Mouse (Mus musculus) bone marrow macrophage, adult 2 months (primary cell): ENCODE measurements at regions not wholly inside any gene's neighbourhood (a gene's known extent, or its start where the extent isn't known, plus 50 kb on each side); places are given as distances from the start of the nearest gene placed in this dataset.

Source experiments
- H3K27ac ChIP-seq: 2 replicates; pipeline ENCODE4 v1.5.1; 2012; ENCODE audit warnings: low read depth, low read length; ENCODE audit not compliant: insufficient read depth
- H3K4me1 ChIP-seq: 2 replicates; pipeline ENCODE4 v1.6.1; 2012; ENCODE audit warnings: low read length; ENCODE audit not compliant: control insufficient read depth, insufficient read depth
- H3K4me3 ChIP-seq: 2 replicates; pipeline ENCODE4 v1.5.1; 2012; ENCODE audit warnings: mild to moderate bottlenecking, low read length, moderate library complexity; ENCODE audit not compliant: insufficient read depth
- CTCF ChIP-seq: IDR thresholded peaks from 2 replicates; pipeline ENCODE4 v1.5.1; 2012; ENCODE audit warnings: low read depth, mild to moderate bottlenecking, low read length, moderate library complexity
- POLR2A ChIP-seq: IDR thresholded peaks from 2 replicates; pipeline ENCODE4 v1.6.1; 2012; ENCODE audit warnings: mild to moderate bottlenecking, low read depth, low read length, borderline replicate concordance

DNA sequence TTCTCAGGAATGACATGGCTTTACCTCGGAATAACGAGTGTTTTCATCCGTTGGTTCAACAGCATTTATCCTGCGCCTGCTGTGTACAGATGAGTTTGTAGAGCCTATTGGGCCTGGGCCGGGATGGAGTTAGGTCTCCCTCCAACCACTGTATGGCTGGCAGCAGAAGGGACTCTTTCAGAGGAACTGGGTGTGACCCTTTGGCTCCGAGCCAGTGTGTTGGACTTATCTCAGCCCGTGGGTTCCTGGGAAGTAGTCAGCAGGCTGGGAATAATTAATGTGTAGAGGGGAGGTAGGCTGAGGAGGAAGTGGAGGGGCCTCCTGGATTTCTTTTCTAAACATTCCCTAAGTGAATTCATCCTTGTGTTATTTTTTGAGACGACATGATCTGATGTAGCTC lies 157.7 kb upstream of the Ubr2 start:
- Histone ChIP-seq H3K27ac (no peak overlapping the region), H3K4me3 (no peak overlapping the region), H3K4me1 (peaks cover 5% of the 10 kb centered on the region)
- TF ChIP-seq POLR2A (no peak), CTCF (no peak)

DNA sequence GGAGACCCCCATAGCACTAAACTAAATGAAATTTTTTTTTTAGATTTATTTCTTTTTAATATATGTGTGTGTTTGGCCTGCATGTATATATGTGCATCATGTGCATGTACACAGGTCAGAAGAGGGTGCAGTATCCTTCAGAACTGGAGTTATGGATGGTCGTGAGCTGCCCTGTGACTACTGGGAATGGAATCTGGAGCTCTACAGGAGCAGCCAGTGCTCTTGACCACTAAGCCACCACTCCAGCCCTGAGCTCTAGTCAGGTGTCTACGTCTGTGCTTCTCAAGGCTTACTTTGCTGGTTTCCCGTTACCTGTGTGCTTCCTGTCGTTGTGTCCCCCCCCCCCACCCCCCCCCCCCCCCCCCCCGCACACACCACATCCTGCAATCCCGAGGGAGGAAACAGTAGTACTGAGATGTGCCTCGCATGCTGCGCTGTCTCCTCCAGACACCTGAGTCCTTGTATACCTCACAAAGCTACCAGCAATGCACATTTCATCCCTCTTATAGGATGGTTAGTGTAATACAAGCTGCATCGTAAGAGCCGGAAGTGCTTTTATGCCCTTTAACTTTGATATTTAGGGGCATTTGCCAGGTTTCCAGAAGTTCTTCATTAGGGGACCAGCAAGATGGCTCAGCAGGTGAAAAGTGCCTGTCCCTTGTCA lies 153.5 kb upstream of the Ubr2 start:
- Histone ChIP-seq H3K4me3 (no peak overlapping the region), H3K4me1 (peaks cover 9% of the 10 kb centered on the region), H3K27ac (no peak overlapping the region)
- TF ChIP-seq POLR2A: no peak
- no peak for TF ChIP-seq CTCF

DNA sequence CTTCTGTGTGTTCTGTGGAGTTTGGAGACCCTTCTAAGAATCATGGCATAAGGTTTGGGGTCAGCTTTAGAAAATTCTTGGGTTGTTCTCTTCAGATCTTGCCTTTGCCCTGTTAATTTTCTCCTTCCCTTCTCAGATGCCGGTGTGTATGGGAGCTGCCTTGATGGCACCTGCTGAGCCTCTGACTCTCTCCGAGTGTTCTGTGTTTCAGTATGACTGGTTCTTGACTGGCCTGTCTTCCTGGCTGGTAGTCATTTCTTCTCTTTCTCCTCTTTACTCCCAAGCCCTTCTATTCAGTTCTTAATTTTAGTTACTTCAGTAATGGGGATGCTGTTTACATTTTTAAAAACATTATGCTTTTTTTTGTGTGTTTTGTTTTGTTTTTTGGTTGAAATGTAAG lies 152.1 kb upstream of the Ubr2 start:
- Histone ChIP-seq H3K27ac (no peak overlapping the region), H3K4me1 (peaks cover 4% of the 10 kb centered on the region), H3K4me3 (no peak overlapping the region)
- no peak for TF ChIP-seq POLR2A
- no peak for TF ChIP-seq CTCF

DNA sequence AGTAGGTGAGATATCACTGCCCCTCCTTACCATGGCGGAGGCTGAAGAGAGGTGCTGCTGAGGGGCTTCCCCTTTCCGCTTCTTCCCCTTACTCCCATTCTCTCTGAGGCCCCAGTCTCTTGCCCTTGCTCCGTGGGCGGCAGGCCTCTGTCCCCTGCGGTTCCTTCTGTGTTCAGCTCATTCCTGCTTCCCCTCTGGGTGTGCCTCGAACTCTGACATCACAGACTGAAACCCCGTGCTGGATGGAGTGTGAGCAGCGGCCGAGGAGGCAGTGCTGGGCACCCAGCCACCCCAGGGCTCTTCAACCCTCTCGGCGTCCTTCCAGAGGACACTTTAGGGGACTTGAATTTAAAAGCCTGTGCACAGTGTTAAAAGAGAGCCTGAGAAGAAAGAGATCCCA lies 145.9 kb upstream of the Ubr2 start:
- peaks cover 9% of the 10 kb centered on the region for H3K4me1 ChIP-seq
- H3K27ac ChIP-seq: peak overlapping the region; percentile 12; the same call in 1 of the 2 replicates
- no peak for TF ChIP-seq POLR2A
- TF ChIP-seq CTCF: no peak
- no peak overlapping the region for H3K4me3 ChIP-seq

DNA sequence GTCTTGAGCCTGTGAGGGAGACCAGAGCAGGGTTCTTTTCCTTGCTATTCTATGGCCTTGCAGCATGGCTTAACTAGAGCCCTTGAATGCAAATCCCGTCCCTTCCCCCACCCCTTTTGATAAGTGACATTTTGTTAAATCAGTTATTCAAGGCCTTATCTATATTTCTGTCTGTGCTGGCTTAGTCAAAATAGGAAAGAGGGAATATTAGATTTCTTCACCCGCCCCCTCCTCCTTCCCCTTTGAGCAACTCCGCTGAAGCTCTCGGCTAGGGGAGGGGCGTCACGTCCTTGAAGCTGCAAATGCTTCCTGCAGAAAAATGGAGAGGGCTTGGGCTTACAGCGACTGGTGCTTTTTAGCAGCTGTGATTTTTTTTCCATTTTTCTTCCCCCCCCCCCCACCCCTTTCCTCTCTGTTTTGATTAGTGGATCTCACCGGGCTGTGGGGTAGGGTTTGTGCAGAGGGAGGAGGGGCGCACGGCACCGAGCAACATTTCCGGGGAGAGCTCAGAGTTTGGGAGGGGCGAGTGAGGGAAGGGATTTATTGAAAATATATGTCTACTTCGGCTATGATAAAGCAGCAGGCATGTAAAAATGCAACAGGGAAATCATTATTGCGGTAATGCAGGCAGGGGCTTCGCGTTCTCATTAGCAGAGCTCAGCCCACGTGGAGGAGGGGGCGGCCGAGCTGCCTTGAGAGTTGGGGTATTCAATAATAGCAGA lies 141.4 kb upstream of the Ubr2 start:
- no peak for TF ChIP-seq POLR2A
- no peak for TF ChIP-seq CTCF
- Histone ChIP-seq H3K27ac (no peak overlapping the region), H3K4me1 (peaks cover 9% of the 10 kb centered on the region), H3K4me3 (no peak overlapping the region)

DNA sequence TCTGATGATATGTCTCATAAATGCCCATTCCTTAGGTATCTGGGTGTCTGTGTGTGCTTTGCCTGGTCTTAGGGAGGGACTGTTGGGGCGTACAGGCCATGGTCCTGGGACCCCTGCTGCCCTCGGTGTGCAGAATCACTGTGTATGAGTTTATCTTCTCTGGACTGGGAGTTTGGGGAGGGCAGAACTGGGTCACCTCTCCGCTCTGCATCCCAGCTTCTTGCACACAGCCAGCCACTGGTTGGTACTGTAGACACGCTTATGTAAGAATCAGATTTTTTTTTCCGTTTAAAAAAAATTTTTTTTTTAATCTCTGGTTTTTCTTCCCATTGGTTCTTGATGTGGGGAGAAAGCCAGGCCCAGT lies 140.8 kb upstream of the Ubr2 start:
- Histone ChIP-seq H3K4me1 (0 out of 2 replicates have a peak, but pooled peaks cover 6% of the 10 kb centered on the region), H3K4me3 (no peak overlapping the region), H3K27ac (no peak overlapping the region)
- TF ChIP-seq CTCF (no peak), POLR2A (no peak)

DNA sequence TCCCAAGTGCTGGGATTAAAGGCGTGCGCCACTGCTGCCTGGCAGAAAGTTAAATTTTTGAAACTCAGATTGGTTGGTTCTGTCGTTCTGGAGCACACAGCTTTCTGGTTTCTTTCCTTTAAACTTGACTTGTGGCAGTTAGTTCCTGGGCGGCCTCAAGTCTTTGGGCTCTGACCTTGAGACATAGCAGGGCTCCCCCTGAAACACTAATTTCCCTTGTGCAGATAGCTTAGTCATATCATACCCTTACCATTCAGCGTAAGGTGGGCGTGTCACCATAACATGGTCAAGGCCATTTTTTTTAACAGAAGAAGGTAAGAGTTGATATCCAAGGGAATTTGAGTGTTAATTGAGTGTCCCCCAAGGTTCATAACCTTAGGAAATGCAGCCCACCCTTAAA lies 140.3 kb upstream of the Ubr2 start:
- Histone ChIP-seq H3K27ac (no peak overlapping the region), H3K4me3 (no peak overlapping the region), H3K4me1 (peaks cover 3% of the 10 kb centered on the region; the same call in 1 of the 2 replicates)
- no peak for TF ChIP-seq CTCF
- no peak for TF ChIP-seq POLR2A

DNA sequence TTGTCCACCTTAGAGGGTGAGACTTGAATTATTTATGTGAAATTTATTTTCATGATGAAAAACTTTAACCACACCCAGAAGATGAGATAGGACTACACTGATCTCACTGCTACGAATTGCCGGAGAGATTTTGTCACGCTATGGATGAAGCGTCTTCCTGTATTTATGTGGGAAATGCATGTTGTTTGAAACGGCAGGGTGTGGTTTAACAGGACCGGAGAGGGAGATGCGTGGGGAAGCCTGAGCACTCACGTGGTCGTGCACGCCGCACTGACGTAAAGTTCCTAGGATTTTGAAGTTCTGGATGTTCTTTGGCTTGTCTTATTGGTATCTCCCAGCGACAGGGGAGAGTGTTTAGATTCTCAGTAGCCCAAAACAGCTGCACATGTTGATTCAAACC lies 139.3 kb upstream of the Ubr2 start:
- TF ChIP-seq POLR2A: no peak
- TF ChIP-seq CTCF: no peak
- no peak overlapping the region for H3K4me3 ChIP-seq
- H3K4me1 ChIP-seq: peaks cover 12% of the 10 kb centered on the region
- no peak overlapping the region for H3K27ac ChIP-seq

DNA sequence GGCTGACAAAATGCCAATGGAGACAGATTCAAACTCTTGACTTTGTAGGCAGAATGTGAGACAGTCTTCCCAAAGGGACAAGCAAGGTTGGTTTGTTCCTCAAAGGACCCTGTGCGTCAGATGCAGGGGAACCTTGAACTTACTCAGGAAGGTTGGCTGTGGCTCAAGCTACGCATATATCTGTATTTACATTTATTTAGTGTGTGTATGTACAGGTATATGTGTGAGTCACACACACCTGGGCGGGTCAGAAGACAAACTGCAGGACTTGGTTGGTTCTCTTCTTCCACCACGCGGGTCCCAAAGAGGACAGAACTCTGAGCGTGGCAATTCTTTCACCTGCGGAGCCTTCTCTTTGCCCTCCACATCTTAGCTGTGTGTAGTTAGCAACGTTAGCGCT lies 138.8 kb upstream of the Ubr2 start:
- H3K27ac ChIP-seq: no peak overlapping the region
- TF ChIP-seq POLR2A: no peak
- no peak for TF ChIP-seq CTCF
- H3K4me3 ChIP-seq: no peak overlapping the region

DNA sequence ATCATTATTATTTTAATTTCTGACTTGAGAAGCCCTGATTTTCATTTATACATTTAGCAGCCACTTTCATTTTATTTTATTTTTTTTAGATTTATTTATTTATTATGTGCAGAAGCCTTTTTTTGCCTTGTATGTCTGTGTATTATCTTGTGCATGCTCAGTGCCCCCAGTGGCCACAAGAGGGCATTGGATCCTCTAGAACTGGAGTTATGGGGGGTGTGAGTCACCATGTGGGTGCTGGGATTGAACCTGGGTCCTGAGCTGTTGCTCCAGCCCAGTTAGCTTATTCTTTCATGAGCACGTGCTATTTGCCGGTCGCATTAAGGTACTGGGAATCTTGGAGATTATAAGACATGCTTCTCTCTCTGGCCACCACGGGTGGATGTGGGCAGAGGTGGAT lies 136.3 kb upstream of the Ubr2 start:
- peaks cover 29% of the 10 kb centered on the region for H3K4me1 ChIP-seq
- H3K27ac ChIP-seq: no peak overlapping the region
- H3K4me3 ChIP-seq: no peak overlapping the region
- TF ChIP-seq CTCF: peak; percentile 73; the same call in 1 of the 2 replicates
- no peak for TF ChIP-seq POLR2A

More for the DNA sequence above, 138.8 kb upstream of the Ubr2 start:
- H3K4me1 ChIP-seq: peaks cover 16% of the 10 kb centered on the region
